Mouse (Mus musculus) embryonic facial prominence, embryonic 14.5 days (tissue): ENCODE measurements at regions not wholly inside any gene's neighbourhood (a gene's known extent, or its start where the extent isn't known, plus 50 kb on each side); places are given as distances from the start of the nearest gene placed in this dataset.

Experiments
- ATAC-seq: fragments of 200-750 bp; cut with Nextera tagmentation; 2 replicates; pipeline ENCODE4 v1.8.0; 2017; ENCODE audit warnings: low read depth, moderate number of reproducible peaks, moderate TSS enrichment
- DNase-seq: peaks from one replicate; pipeline ENCODE4 v3.0.0-alpha.2; 2015; ENCODE audit warnings: low spot score
- H3K27ac ChIP-seq: fragments of 300-500 bp; sonication (generic); replicated peaks from 2 replicates; pipeline ENCODE4 v1.5.1; 2014; ENCODE audit warnings: low read depth, mild to moderate bottlenecking, low read length, moderate library complexity
- H3K27me3 ChIP-seq: fragments of 300-500 bp; sonication (generic); replicated peaks from 2 replicates; pipeline ENCODE4 v1.6.1; 2014; ENCODE audit warnings: low read length; ENCODE audit not compliant: control insufficient read depth, insufficient read depth
- H3K36me3 ChIP-seq: fragments of 300-500 bp; sonication (generic); 2 replicates; pipeline ENCODE4 v1.6.1; 2014; ENCODE audit warnings: low read length, mixed read lengths; ENCODE audit not compliant: control insufficient read depth, insufficient read depth
- H3K4me1 ChIP-seq: fragments of 300-500 bp; sonication (generic); 2 replicates; pipeline ENCODE4 v1.6.1; 2014; ENCODE audit warnings: antibody characterized with exemption, low read length; ENCODE audit not compliant: control insufficient read depth, insufficient read depth
- H3K4me2 ChIP-seq: fragments of 300-500 bp; sonication (generic); 2 replicates; pipeline ENCODE4 v1.6.1; 2014; ENCODE audit warnings: low read depth, mild to moderate bottlenecking, low read length, moderate library complexity, mixed read lengths
- H3K4me3 ChIP-seq: fragments of 300-500 bp; sonication (generic); 2 replicates; pipeline ENCODE4 v1.5.1; 2014; ENCODE audit warnings: low read depth, mild to moderate bottlenecking, low read length
- H3K9ac ChIP-seq: fragments of 300-500 bp; sonication (generic); 2 replicates; pipeline ENCODE4 v1.6.1; 2014; ENCODE audit warnings: low read depth, mild to moderate bottlenecking, low read length, moderate library complexity, mixed read lengths
- H3K9me3 ChIP-seq: fragments of 300-500 bp; sonication (generic); 2 replicates; pipeline ENCODE4 v1.6.1; 2016; ENCODE audit warnings: low read length; ENCODE audit not compliant: control insufficient read depth
- WGBS: fragments of 180-500 bp; shearing (Covaris S2); extraction: QIAGEN DNeasy Blood & Tissue Kit; methylation state at CpG from one replicate; pipeline ENCODE4 v1.1.7; 2014; 5-methylcytosine and 5-hydroxymethylcytosine counted together

DNA sequence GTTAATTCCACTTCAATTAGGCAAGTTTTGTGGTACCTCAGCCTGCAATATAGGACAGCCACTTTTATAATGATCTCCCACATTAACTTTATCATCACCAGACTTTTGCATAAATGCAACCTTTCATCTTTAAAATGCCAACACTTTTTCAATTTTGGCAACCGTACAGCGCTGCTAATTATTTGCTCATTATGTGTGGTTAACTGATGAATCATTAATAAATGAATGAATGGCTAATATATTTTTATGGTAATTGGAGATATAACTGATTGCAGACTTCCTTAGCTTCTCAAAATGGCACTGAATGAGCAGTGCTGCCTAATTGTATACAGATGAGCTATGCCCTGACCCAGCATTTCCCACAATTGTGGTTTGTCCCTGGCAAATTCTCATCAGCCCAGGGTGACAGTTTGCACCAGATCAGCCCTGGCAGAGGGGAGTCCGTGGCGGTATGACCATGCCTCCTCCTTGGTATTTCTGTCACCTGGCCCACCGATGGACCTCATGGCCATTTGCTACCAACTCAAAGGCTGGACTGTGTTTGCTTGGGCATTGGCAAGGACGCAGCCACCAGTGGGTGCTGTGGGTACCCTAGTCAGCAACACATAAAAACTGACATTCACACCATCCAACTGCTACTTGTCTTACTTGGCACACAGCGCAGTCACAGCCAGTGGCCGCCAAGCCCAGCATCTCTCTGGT is 173.7 kb upstream of the Lmo4 start:
- peaks cover 2% of the 10 kb centered on the region; the same call in 1 of the 2 replicates for H3K27me3 ChIP-seq
- no peak overlapping the region for H3K4me3 ChIP-seq
- H3K9me3 ChIP-seq, result no peaks in the 10 kb centered on the region
- H3K36me3 ChIP-seq, result no peaks in the 10 kb centered on the region
- H3K9ac ChIP-seq, result no peak overlapping the region
- DNase-seq (no peak), ATAC-seq (no peak)
- H3K4me1 ChIP-seq, result peaks cover 38% of the 10 kb centered on the region
- H3K4me2 ChIP-seq, result no peak overlapping the region
- 66% methylated on average over 8 of the region's 8 CpGs for WGBS
- no peak overlapping the region for H3K27ac ChIP-seq

DNA sequence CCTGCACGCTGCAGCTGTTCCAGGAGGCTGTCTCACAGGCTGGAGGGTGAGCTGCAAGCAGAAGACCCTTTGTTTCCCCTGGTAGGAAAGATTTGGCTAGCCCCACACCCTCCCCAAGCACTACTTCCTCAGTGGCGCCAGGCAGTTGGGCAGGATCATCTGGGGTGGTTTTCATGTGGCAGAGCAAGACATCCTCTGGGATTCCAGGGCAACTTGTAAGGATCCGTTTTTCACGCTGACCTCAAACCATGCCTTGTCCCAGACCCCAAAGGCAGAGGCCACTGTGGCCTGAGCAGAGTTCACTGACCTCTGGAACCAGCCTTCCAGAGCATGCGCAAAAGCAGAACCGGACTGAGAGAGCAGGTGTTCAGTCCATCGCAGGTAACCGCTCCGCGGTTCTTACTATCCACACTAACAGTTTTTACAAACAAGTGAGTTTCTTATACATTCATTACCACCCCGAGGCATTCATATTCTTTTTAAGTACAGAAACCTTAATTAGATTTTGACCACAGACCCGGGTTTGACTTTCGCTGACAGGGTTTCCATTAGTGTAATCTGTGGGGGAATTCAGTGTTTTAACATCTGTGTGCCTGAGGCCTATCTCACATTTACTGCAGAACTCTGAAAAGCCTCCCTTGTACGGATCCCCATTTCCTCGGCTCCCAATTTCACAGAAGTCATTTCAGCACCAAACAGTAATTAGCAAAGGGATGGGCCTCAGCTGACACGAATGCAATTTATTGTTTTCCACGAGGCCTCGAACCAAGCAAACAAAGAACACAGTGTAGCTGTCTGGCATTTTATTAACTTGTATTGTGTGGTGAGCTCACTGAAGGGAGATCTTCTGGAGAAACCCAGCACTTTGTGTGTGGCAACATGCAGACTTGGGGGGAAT is 172.9 kb upstream of the Lmo4 start:
- Histone ChIP-seq H3K27ac (peak overlapping the region; percentile 41; the same call in 1 of the 2 replicates), H3K4me1 (peaks cover 38% of the 10 kb centered on the region), H3K9ac (no peak overlapping the region), H3K27me3 (no peaks in the 10 kb centered on the region; the same call in 1 of the 2 replicates), H3K36me3 (no peaks in the 10 kb centered on the region), H3K4me3 (no peak overlapping the region), H3K9me3 (no peaks in the 10 kb centered on the region), H3K4me2 (no peak overlapping the region)
- ATAC-seq (no peak; the same call in 1 of the 2 replicates), DNase-seq (peak; percentile 59)
- WGBS, result 25% methylated on average over 18 of the region's 18 CpGs

DNA sequence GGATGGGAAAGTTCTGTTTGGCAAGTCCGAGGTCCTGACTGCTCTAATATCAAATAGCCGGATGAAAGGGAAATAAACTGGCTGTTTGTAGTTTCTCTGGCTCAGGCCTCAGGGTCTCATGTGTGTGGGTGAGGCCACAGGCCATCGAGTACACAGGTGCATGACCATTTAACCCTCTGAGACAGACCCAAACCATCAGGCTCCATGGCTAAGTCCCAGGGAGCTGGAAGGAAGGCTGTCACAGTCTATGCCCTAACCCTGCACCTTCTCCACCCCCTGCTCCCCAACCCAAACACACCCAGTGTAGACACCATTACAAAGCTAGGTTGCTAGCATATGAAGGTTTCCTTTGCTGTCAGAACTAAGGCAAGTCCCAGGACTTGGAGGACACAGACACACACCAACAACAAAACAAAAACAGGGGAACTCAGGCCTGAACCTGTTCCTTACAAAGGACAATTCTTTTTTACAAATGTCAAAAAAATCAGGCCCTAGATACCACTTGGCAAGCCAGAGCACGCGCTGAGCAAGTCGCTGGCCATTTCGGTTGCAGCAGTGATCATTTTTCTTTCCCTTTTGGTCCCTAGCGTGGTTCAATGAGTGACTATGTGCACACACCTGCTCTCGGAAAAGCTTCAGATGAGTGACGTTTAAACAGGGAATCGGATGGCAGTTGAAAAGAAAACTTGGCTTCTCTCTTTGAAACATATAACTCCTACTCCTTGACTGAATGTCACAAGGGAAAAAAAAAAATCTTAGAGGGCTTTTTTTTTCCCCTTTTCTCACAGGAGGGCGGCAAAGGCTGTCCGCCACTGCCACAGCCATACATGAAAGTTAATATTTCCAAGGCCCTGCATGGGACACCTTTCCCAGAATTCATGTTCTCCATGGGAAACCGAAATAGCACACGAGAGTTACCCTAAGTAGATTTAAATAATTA is 171.7 kb upstream of the Lmo4 start:
- Histone ChIP-seq H3K27ac (no peak overlapping the region), H3K4me1 (peaks cover 34% of the 10 kb centered on the region), H3K36me3 (no peaks in the 10 kb centered on the region), H3K9ac (no peak overlapping the region), H3K27me3 (peaks cover 3% of the 10 kb centered on the region; the same call in 1 of the 2 replicates), H3K4me2 (no peak overlapping the region; the same call in 1 of the 2 replicates), H3K4me3 (no peak overlapping the region), H3K9me3 (no peaks in the 10 kb centered on the region)
- DNase-seq, result no peak
- WGBS, result 49% methylated on average over 15 of the region's 15 CpGs
- no peak for ATAC-seq

DNA sequence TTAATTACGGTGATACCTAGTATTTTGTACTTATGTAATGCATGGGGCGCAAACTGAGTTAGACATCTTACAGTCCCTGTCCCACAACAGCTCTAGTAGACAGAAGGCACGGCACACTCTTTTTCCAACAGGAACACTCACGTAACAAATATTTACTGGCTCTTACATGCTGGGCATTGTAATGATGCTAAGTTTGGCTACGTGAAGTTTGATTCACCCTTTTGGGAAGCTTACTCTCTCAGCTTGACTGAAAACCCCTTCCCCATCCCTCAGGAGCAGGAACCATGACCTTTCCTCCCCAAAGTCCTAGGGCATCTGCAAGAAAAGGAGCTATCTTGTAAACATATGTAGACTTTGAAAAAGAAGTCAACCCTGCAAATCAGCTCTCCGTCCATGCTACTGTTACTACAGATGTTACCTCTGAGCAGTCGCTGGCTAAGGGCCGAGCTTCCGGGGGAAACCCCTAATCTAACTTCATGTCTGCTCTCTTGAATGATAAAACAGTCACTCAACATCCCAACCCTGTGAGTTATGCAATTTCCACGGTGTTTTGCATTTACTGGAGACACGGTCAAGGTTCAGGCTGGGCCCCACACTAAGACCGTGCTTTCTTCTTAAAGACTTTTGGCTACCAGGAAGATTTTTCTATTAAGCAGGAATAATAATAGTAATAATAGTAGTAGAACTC is 170.8 kb upstream of the Lmo4 start:
- no peaks in the 10 kb centered on the region for H3K9me3 ChIP-seq
- no peak overlapping the region for H3K4me2 ChIP-seq
- ATAC-seq (no peak), DNase-seq (no peak)
- peaks cover 3% of the 10 kb centered on the region; the same call in 1 of the 2 replicates for H3K27me3 ChIP-seq
- H3K36me3 ChIP-seq, result no peaks in the 10 kb centered on the region
- H3K27ac ChIP-seq, result no peak overlapping the region
- no peak overlapping the region for H3K4me3 ChIP-seq
- no peak overlapping the region for H3K9ac ChIP-seq
- WGBS, result 71% methylated on average over 12 of the region's 12 CpGs
- peaks cover 30% of the 10 kb centered on the region for H3K4me1 ChIP-seq

DNA sequence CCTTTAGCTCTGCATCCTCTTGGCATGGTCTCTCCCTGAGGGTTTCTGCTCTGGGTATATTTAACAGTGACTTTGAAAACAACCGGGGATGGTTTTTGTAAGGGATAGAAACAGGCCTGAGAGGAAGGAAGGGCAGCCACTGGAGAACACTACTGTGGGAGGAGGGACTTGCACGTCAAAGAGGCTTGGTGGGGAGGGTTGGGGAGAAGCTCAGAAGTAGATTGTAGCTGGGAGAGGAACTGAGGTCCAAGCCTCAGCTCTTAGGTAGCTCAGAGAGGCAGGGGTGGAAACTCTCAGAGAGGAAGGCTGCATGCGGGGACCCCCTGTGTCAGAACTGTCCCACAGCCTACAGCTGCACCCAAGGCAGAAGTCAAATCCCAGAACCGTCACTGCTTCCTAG is 163.3 kb upstream of the Lmo4 start:
- DNase-seq, result no peak
- Histone ChIP-seq H3K9me3 (no peaks in the 10 kb centered on the region), H3K4me3 (no peak overlapping the region), H3K27me3 (0 out of 2 replicates have a peak, but pooled peaks cover 3% of the 10 kb centered on the region), H3K9ac (no peak overlapping the region), H3K4me2 (no peak overlapping the region), H3K27ac (no peak overlapping the region), H3K4me1 (peaks cover 5% of the 10 kb centered on the region), H3K36me3 (no peaks in the 10 kb centered on the region)
- WGBS, result 47% methylated on average over 4 of the region's 4 CpGs
- no peak for ATAC-seq

DNA sequence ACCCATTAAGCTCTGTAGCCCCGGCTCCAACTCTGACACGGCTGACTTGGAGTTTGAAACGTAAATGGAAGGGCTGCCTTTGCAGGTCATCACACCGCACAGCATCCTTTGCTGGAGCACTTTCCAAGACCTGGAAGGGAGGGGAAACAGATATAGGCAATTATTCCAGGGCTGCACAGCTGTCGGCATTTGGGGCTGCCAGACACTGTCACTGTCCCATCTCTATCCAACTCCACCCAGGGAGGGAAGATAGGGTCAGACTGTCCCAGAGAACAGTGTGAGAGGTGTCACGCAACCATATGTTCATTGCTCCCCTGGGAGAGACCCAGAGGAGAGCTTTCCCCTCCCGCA is 162.7 kb upstream of the Lmo4 start:
- Histone ChIP-seq H3K9me3 (no peaks in the 10 kb centered on the region), H3K36me3 (no peaks in the 10 kb centered on the region)
- ATAC-seq, result peak; percentile 26; the same call in 1 of the 2 replicates

DNA sequence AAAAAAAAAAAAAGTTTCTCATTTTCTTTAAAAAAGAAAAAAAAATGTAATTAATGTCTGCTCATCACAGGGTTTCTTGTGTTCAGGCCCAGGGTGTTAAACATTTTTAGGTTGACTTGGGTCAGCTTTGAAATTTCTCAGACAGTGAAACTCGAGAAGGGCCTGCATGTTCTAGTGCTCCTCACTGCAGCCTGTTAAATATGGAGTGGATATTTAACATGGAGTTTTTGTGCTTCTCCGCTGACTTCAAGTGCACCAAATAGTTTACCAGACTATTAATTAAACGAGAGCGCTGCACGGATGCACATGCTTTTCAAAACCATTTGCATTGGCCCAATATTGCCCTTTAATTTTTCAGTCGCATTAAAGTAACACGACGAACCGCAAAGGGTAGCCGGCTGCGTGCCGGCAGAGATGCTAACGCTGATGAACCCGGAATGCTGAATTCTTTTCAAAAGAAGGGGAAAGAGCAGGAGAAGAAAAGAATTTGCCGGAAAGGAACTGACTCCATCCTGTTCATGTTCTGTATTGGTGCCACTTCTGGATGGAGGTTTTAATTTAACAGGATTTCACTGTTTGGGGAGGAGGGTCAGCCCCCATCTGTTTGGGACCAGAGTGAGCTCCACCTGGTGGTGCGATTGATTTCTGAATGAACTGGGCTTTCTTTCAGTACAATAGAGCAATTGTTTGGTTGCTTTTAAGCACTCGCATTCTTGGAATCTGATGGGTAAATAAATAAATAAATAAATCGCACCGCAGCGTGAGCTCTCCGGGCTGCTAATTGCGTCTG is 162.2 kb upstream of the Lmo4 start:
- H3K27ac ChIP-seq, result no peak overlapping the region
- H3K4me2 ChIP-seq, result peak overlapping the region; percentile 52
- H3K9ac ChIP-seq, result 0 out of 2 replicates have a peak overlapping the region, but pooled peaks have one; percentile 20
- ATAC-seq (peak; percentile 73), DNase-seq (peak; percentile 66)
- WGBS, result 18% methylated on average over 22 of the region's 22 CpGs
- no peaks in the 10 kb centered on the region for H3K9me3 ChIP-seq
- H3K4me1 ChIP-seq, result peaks cover 5% of the 10 kb centered on the region
- H3K27me3 ChIP-seq, result 0 out of 2 replicates have a peak, but pooled peaks cover under 1% of the 10 kb centered on the region
- peak overlapping the region; percentile 18 for H3K4me3 ChIP-seq
- H3K36me3 ChIP-seq, result no peaks in the 10 kb centered on the region

More for the DNA sequence above, 162.7 kb upstream of the Lmo4 start:
- no peak for DNase-seq
- Histone ChIP-seq H3K27ac (no peak overlapping the region), H3K9ac (0 out of 2 replicates have a peak overlapping the region, but pooled peaks have one; percentile 20), H3K27me3 (0 out of 2 replicates have a peak, but pooled peaks cover 3% of the 10 kb centered on the region), H3K4me3 (peak overlapping the region; percentile 18), H3K4me2 (peak overlapping the region; percentile 52), H3K4me1 (peaks cover 5% of the 10 kb centered on the region)
- WGBS, result 23% methylated on average over 7 of the region's 7 CpGs
